Mouse (Mus musculus): ENCODE data around the gene Flt3l.
"Not testable (repeated sequence)": the region's sequence is repeated elsewhere in the genome, so short reads cannot be mapped to it uniquely, and the experiment has no call there.

Flt3l gene

DNA sequence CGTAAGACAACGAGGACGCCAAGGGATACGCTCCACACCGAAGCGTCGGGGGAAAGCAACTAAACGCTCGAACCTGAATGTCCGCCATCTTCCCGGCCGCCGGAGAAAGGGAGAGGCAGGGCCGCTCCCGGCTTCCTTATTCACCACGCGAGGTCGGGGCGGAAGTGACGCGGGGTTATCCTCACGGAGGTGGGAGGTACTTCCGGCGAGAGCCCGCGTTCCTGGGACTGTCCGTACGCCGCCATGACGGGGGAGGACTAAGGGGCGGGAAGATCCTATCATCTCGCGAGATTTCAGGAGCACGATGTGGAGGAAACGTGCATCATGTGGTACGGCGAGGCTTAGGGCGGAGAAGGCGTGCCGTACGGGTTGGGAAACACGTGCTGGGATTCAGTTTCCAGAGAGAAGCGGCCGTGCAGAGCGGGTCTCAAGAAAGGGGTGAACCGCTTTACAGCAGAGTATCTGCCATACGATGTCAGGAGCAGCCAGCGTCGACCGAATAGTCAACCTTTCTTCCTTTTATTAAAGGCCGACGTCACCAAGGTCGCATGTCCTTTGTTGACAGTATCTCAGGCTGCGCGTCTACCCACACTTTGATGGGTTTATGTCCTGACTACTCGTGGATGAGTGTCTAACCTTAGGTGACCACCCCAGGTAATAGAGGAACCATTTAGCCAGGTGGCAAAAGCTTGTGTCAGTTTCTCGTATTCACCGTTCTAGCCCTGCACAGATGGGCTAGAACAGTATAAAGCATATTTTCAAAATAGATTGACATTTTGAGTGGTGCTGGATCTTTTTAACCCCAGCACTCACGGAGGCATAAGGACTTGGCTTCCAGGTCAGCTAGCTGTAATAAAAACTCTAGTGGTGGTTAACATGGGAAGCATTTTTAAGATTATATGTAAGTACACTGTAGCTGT, 11.7 kb downstream of the Flt3l start, which contains the start of gene Rps11:
Gene Rps11 (minus strand): TSS at position 216 of the 920 bp plus-strand sequence.
- DNase-seq (ENCODE audit: low read depth, low spot score): peak; percentile 100

DNA sequence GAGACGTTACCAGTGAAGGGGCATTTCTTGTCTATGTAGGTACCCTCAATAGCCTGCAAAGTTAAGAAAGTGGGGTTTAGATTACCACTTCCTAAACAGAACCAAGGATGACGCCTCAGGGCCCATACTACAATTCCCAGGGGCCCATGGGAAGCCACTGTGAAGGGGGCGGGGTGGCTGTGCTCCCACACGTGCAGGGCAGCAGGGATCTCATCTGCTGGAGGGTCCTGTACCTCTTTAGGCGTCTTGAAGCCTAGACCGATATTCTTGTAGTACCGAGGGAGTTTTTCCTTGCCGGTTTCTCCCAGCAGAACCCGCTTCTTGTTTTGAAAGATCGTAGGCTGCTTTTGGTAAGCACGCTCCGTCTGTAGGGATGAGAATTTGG, 13.1 kb downstream of the Flt3l start:
- DNase-seq (ENCODE audit: low read depth, low spot score): peak; percentile 54

DNA sequence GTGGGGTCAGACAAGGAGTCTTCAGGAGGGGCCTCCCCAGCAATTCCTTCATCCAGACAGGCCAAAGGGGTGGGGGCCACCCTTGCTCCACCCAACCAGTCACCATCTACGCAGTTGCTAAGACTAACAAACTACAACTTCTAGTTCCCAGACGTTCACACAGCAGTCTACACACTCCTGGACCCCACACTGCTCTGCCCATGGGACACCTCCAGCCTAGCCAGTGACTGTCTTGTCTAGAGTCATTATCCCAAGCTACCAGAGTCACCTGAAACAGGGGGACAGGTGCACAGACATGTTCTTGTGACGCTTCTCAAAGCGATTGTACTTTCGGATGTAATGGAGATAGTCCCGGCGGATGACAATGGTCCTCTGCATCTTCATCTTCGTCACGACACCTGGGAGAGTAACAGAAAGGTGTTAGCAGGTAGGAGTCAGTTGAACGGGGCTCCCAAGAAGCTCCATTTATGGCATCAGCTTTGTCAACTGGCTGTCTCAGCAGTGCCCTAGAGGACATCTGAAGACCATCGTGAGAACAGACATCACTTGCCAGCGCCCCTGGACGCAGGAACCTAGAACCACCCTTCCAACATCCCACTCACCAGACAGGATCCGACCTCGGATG, 13.6 kb downstream of the Flt3l start:
- no peak for DNase-seq (ENCODE audit: low read depth, low spot score)

DNA sequence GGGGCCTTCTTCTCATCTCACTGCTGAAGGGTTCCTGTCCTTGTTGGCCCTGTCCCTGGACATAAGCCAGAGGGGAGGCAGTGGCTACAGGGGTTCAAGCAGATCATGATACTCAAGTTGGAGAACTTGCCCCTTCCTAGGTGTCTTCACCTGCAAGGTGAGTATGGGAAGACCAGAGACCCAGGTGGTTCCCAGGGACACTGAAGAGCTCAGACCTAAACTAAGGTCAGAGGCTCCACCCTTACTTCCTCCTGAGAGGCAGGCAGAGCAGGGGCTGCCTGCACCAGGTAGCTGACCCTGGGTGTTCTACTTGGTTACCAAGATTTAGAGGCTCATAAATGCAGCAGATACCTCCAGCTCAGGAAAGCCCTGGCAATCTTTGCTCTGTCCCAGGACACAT, 14.3 kb downstream of the Flt3l start:
- no peak for DNase-seq (ENCODE audit: low read depth, low spot score)

DNA sequence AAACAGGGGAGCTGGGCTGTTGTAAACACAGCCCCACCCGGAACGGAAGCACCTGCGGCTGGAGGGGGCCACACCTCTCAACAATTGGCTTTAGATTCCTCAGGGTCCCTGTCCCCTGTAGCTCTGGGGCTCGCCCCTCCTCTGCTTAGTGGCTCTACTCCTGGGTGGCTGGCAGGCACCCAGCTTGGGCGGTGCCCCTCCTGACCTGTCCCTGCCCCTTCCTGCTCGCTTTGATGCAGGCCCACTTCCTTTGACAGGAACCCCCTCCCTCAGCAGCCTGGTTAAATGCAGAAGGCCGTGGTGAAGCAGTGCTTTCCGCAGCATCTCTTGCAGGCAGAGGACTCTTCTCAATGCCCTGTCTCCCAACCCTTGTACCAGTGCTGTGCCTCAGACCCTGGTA, 14.8 kb downstream of the Flt3l start:
- peak; percentile 88 for DNase-seq (ENCODE audit: low read depth, low spot score)

DNA sequence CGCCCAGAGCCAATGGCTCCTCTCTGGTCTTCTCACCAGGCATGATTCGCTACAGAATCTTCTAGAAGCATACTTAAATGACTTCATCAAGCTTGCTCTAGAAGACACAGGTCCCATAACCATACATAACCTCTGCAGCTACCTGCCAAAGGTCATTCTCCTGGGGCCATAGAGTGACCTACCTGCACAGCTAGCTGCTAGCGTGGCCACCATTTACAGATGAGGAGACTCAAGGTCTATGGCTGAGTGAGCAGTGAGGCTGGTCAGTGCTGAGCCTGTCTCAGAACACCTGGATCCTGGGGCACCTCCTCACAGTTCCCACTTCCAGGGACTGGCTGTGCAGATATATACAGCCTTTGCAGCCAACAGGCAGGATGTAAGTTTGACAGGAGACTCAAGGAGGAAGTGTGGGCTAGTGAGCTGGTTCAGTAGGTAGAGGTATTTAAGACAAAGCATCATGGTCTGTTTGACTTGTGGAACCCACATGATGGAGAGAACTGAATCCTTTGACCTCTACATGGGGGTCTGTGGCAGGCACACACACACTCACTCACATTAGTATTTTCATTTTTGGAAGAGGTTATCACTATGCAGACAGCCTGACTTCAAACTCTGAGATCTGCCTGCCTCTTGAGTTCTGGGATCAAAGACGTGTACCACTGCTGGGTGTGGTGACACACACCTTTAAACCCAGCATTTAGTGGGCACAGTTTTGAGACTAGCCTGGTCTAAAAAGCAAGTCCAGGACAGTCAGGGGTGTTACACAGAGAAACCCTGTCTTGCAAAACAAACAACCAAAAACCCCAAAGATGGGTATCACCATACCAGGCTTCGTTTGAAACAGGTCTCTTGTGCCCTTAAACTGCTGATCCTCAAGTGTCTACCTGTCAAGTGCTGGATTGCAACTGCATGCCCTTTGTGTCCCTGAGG, 16.2 kb downstream of the Flt3l start:
- peak; percentile 39 for DNase-seq (ENCODE audit: low read depth, low spot score)

DNA sequence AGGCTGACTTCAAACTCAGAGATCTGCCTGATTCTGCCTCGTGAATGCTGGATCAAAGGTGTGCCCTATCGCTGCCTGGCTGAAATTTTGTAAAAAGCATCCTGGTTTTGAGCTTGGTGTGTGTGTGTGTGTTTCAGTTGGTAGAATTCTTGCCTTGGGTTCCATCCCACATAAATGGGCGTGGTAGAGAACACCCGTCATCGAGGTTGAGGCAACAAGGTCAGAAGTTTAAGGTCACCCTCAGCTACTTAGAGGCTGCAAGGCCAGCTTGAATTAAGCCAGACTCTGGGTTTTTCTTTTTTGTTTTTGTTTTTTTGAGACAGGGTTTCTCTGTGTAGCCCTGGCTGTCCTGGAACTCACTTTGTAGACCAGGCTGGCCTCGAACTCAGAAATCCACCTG, 17.9 kb downstream of the Flt3l start:
- DNase-seq (ENCODE audit: low read depth, low spot score): no peak

DNA sequence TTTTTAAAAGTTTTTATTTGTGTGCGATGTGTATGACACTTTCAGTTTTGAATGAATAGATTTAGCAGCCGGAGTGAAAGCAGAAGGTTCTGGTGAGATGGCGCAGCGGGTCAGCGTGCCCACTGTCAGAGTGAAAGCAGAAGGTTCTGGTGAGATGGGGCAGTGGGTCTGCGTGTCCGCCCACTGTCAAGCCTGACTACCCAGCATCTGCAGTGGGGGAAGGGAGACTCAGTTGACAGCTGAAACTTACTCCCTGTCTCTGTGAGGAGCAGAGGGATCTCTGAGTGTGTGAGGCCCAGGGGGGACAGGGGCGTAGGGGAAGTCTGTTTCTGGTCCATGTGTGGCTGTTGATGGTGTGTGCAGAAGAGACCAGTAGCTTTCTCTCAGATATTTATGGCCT, 18.7 kb downstream of the Flt3l start:
- DNase-seq (ENCODE audit: low read depth, low spot score): no peak

DNA sequence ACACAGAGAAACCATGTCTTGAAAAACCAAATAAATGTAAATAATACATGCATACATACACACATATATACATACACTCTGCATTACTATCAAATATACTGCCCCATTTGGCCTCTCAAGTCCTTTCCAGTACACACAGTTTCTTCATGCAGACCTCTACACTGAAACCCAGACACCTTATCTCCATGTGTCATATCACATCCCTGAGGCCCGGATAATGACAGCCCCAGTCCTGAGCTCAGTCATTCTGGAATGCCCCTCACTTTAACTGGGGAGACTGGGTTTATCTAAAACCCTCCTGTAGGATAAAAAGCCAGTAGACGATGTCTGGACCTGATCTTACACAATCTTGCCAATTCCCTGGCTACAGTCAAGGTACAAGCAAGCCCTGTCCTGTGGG, 22.8 kb downstream of the Flt3l start:
- DNase-seq (ENCODE audit: low read depth, low spot score): no peak

DNA sequence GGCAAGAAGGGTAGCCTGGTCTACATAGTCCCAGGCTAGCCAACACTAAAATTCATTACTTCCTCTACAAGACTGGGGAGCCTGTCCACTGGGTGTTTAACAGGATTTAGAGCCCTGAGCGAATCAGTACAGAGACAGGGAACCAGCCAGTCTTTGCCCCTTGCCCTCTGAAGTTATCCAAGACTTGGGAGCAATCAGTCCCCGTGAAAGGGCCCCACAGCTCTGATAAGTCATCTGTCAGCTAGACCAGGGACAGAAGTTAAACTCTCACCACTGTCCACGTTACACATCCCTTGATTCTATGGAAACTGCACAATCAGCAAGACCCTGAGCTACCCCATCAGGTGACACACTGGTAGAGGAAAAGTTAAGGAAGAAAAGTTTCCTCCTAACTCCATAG, 23.7 kb downstream of the Flt3l start:
- no peak for DNase-seq (ENCODE audit: low read depth, low spot score)

DNA sequence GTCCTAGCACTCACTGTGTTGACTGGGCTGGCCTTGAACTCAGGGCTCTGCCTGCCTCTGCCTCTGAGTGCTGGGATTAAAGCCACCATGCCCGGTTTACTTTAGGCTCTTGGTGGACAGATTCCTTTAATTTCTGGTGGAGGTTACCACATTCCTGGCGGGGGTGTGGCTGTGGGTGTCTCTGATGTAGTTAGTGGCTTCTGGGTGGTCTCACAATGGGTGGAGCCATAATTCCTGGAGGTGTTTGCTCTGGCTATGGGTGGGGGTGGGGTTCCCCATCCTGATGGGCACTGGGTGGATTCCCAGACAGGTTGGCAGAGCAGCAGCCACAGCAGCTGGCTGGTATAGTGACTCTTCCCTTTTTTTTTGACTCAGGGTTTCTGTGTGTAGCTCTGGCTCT, 24.3 kb downstream of the Flt3l start:
- DNase-seq (ENCODE audit: low read depth, low spot score): no peak

DNA sequence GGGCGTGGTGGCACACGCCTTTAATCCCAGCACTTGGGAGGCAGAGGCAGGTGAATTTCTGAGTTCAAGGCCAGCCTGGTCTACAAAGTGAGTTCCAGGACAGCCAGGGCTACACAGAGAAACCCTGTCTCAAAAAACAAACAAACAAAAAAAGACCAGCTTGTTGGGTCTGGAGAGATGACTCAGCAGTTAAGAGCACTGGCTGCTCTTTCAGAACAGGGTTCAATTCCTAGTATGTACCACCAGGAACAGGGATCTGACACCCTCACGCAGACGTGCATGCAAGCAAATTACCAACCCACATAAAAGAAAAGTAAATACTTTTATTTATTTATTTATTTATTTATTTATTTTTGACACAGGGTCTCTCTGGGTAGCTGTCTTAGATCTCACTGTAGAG, 26.1 kb downstream of the Flt3l start:
- DNase-seq (ENCODE audit: low read depth, low spot score): not testable (repeated sequence)

DNA sequence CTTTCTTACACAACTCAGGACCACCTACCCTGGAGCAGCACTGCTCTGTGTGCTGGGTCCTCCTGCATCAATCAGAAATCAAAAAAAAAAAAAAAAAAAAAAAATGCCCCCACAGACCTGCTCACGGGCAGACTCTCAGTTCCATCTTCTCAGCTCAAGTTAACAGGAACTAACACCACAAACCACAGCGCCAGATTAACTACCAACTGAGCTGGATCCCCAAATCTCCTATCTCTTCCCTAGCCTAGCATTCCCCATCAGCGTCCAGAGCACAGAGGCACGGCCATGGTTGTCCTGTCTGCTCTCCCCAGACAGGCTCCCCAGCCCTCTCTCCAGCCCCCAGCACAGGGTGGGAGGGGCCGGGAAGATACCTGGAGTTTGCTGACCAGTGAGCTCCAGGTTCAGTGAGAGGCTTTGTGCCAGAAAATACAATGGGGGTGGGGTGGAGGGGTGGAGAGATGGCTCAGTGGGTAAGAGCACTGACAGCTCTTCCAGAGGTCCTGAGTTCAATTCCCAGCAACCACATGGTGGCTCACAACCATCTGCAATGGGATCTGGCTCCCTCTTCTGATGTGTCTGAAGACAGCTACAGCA, 29.1 kb downstream of the Flt3l start:
- DNase-seq (ENCODE audit: low read depth, low spot score): no peak

DNA sequence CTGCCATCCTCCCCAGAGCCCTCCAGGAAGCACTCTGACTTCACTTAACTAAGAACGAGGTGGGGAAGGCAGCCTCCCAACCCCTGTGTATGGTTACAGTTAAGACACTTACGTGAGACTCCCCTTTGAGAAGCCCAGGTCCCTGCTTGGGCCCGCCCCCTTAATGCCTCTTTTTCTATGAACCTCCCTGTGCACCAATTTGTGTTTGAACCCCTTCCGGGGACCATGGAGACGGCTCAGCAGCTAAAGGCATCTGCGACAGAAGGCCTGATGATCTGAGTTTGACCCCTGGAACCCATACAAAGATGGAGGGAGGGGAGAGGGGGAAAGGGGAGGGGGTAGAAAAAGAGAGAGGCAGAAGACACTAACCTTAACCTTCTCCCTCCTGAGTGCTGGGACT, 29.8 kb downstream of the Flt3l start:
- DNase-seq (ENCODE audit: low read depth, low spot score): no peak

DNA sequence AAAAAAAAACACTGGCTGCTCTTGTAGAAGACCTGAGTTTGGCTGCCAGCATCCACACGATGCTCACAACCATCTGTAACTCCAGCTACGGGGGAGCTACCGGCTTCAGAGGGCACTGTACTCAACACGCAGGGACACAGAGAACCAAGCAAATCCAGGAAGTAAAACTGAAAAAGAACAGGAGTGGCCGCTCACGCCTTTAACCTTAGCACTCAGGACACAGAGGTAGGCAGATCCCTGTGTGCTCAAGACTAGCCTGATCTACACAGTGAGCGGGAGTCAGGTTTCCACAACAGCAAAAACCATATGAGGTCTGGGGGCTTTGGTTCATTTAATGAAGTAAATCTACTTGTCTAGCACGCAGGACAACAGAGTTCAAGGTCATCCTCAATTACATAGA, 30.7 kb downstream of the Flt3l start:
- DNase-seq (ENCODE audit: low read depth, low spot score): no peak

DNA sequence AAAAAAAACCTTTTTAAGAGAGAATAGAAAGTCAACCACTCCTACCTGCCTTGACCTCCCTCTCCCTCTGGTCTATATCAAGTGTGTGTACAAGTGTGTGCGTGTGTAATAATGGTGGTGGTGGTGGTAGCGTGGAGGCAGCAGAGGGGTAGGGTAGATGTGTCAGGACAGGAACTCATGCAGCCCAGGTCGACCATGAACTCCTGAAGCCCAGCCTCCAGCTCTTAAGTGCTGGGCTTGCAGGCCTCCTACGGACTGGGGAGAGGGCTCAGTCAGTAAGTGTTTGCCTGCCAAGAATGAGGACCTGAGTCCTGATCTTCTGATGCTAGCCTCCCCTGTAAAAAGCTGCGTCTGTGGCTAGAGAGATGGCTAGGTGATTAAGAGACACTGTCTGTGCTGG, 31.3 kb downstream of the Flt3l start:
- DNase-seq (ENCODE audit: low read depth, low spot score): no peak

DNA sequence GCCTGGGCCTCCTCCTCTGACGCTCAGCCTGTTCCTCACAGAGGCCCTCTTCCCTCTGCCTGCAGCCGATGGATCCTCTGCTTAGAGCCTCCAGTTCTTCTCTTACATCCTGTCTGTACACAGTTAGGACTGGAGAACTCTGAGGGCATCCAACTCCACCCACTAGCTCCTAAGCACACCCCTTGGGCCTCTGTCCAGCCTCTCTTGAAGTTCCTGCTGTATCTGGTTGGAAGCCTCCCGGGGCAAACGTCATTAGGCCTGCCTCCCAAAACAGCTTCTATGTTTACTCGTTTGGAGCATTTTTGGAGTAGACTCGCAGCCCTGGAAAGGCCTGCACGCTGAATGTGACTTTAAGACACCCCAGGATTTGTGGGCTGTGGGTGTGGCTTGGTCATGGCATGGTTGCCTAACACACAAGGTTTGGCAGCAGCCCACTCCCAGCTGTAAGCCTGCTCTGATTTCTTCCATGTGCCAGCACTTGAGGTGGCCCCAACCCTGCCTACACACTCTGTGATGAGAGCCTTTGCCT, 32.5 kb downstream of the Flt3l start, which contains the start of gene Fcgrt:
Gene Fcgrt (minus strand): TSS at position 200 of the 529 bp plus-strand sequence.
- no peak for DNase-seq (ENCODE audit: low read depth, low spot score)

DNA sequence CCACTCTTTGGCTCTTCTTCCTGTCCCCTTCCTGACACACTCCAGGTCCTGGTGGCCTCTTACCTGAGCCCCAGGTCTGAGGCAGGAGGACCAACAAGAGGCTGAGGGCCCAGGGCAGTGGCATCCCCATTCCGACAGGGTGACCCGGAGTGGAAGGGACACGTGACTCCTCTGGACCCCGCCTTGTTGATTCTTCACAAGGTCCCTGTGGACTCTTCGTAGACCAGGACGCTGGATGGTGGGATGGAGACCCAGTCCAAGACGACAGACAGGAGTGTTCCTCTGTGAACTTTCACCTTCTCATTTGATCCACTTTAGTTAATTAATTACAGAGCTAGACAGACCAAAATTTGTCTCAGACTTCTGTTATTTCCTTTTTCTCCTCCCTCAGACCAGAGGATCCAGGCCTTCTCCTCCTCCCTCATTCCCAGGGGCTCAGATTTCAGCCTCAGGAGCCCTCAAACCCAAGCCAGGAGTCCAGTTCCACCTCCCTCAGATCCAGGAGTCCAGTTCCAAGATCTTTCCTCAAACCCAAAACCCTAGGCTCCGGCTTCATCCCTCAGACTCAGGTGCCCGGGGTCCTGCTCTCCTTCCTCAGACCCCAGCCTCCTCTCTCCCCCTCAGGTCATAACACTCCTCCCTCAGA, 33.2 kb downstream of the Flt3l start:
- no peak for DNase-seq (ENCODE audit: low read depth, low spot score)

DNA sequence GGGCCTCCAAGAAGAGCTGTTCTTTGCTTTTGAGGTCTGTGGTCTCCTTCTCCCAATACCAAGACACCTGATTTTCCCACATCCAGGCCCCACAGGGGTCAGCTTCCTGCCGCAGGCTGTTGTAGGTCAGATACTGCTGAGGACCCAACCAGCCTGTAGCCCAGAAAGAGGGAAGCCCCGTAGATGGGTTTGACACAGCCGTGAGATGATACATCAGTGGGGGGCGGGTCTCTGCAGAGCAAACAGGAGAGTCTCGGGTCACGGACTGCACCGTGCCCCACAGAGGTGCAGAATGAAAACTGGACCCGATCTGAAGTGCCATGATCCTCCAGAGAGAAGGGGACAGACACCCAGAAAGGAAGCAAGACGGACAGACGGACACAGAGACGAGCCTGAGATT, 33.8 kb downstream of the Flt3l start:
- DNase-seq (ENCODE audit: low read depth, low spot score): no peak

DNA sequence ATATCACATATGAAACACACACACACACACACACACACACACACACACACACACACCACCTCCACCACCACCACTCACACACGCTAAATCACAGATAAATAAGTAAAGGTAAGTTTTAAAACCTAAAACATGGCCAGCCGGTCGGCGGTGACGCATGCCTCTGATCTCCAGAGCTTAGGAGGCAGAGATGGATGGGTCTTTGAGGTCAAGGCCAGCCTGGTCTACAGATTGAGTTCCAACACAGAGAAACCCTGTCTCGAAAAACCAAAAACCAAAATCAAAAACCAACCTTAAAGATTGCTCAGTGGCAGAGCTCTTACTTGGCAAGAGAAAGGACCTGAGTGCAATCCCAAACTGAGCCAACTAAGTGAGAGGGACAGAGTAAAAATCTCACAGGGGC, 36.2 kb downstream of the Flt3l start:
- no peak for DNase-seq (ENCODE audit: low read depth, low spot score)

Measured in CD4-positive, CD25-positive, alpha-beta regulatory T cell, adult 2 months (primary cell).